In genomic region chr7:75796474-75796873, GRCm38 (mm10) we compare ENCODE assay signal across 8 mouse cellular contexts. TPM values are rescaled to one million over a fixed set of nuclear protein-coding genes. Genes with fewer than 3 reads are reported as not detected.
DNase-seq lines count a peak whose midpoint lies in the region; ATAC-seq and TF ChIP-seq lines count a peak whose summit lies in the region.

No protein-coding gene starts in this region.

- 45% methylated on average over 9 of the region's 9 CpGs for WGBS in midbrain, embryonic 10.5 days
- WGBS in midbrain, embryonic 16.5 days = 37% methylated on average over 9 of the region's 9 CpGs
- WGBS in intestine, embryonic 16.5 days = 15% methylated on average over 9 of the region's 9 CpGs
- WGBS in neural tube, embryonic 15.5 days = 46% methylated on average over 9 of the region's 9 CpGs
- WGBS in cerebellum, adult 2 months = 42% methylated on average over 9 of the region's 9 CpGs

- no peak overlapping the region for H3K4me2 ChIP-seq in midbrain, embryonic 16.5 days (ENCODE audit: low read length)
- H3K4me2 ChIP-seq in intestine, embryonic 16.5 days (ENCODE audit: low read depth, low read length) = no peak overlapping the region
- peak overlapping the region; percentile 15; the same call in 1 of the 2 replicates for H3K4me2 ChIP-seq in neural tube, embryonic 15.5 days

- no peaks in the 10 kb centered on the region for H3K9me3 ChIP-seq in midbrain, embryonic 10.5 days (replicated peaks)
- no peaks in the 10 kb centered on the region for H3K9me3 ChIP-seq in midbrain, embryonic 16.5 days (replicated peaks; ENCODE audit: control insufficient read depth, low read length, poor library complexity, severe bottlenecking)
- H3K9me3 ChIP-seq in intestine, embryonic 16.5 days (ENCODE audit: control insufficient read depth, low read length) = no peaks in the 10 kb centered on the region
- no peaks in the 10 kb centered on the region for H3K9me3 ChIP-seq in neural tube, embryonic 15.5 days (replicated peaks)

- no peak overlapping the region for H3K9ac ChIP-seq in midbrain, embryonic 16.5 days (ENCODE audit: low read depth, low read length)
- no peak overlapping the region for H3K9ac ChIP-seq in intestine, embryonic 16.5 days (ENCODE audit: low read depth, low read length)
- no peak overlapping the region for H3K9ac ChIP-seq in neural tube, embryonic 15.5 days (replicated peaks)

- no peak for ATAC-seq in midbrain, embryonic 16.5 days
- peak; percentile 67 for ATAC-seq in intestine, embryonic 16.5 days
- no peak for ATAC-seq in neural tube, embryonic 15.5 days (ENCODE audit: low FRiP score)

- no peak for TF ChIP-seq POLR2A in cerebellum, adult 2 months (IDR thresholded peaks at IDR 0.05; ENCODE audit: borderline replicate concordance, insufficient read depth, low read length)

- H3K4me3 ChIP-seq in midbrain, embryonic 10.5 days = no peak overlapping the region
- no peak overlapping the region for H3K4me3 ChIP-seq in midbrain, embryonic 16.5 days (ENCODE audit: low read depth, low read length)
- no peak overlapping the region for H3K4me3 ChIP-seq in intestine, embryonic 16.5 days (ENCODE audit: low read length)
- H3K4me3 ChIP-seq in neural tube, embryonic 15.5 days (replicated peaks) = no peak overlapping the region
- H3K4me3 ChIP-seq in cerebellum, adult 2 months (replicated peaks; ENCODE audit: insufficient read depth, low read depth, low read length) = no peak overlapping the region

- no peak for TF ChIP-seq CTCF in cerebellum, adult 2 months (IDR thresholded peaks at IDR 0.05; ENCODE audit: borderline replicate concordance, insufficient read depth, low read depth, low read length)

- 0 out of 2 replicates have a peak overlapping the region, but pooled peaks have one; percentile 28 for H3K27ac ChIP-seq in midbrain, embryonic 10.5 days (replicated peaks)
- no peak overlapping the region for H3K27ac ChIP-seq in midbrain, embryonic 16.5 days (ENCODE audit: low read length)
- no peak overlapping the region for H3K27ac ChIP-seq in intestine, embryonic 16.5 days (ENCODE audit: low read length)
- H3K27ac ChIP-seq in neural tube, embryonic 15.5 days (replicated peaks) = no peak overlapping the region
- H3K27ac ChIP-seq in cerebellum, adult 2 months (ENCODE audit: insufficient read depth, low read length) = no peak overlapping the region

- DNase-seq in adrenal gland, postnatal 36 days = peak; percentile 11 to 25
- no peak for DNase-seq in adrenal gland, postnatal 25 days
- DNase-seq in midbrain, embryonic 10.5 days (ENCODE audit: low spot score) = no peak
- no peak for DNase-seq in cerebellum, adult 2 months
- DNase-seq in kidney, postnatal 25 days = no peak

- peaks cover 7% of the 10 kb centered on the region for H3K4me1 ChIP-seq in midbrain, embryonic 10.5 days
- no peaks in the 10 kb centered on the region for H3K4me1 ChIP-seq in midbrain, embryonic 16.5 days (ENCODE audit: control insufficient read depth, insufficient read depth, low read length)
- peaks cover 4% of the 10 kb centered on the region; the same call in 1 of the 2 replicates for H3K4me1 ChIP-seq in intestine, embryonic 16.5 days (ENCODE audit: control insufficient read depth, insufficient read depth, low read length)
- H3K4me1 ChIP-seq in neural tube, embryonic 15.5 days = peaks cover 5% of the 10 kb centered on the region
- no peaks in the 10 kb centered on the region for H3K4me1 ChIP-seq in cerebellum, adult 2 months (ENCODE audit: control insufficient read depth, insufficient read depth, low read length)

- H3K27me3 ChIP-seq in midbrain, embryonic 10.5 days (ENCODE audit: low read depth, poor library complexity, severe bottlenecking) = no peaks in the 10 kb centered on the region
- no peaks in the 10 kb centered on the region for H3K27me3 ChIP-seq in midbrain, embryonic 16.5 days (ENCODE audit: control insufficient read depth, insufficient read depth, low read depth, low read length)
- no peaks in the 10 kb centered on the region for H3K27me3 ChIP-seq in intestine, embryonic 16.5 days (replicated peaks; ENCODE audit: control insufficient read depth, insufficient read depth, low read length)
- H3K27me3 ChIP-seq in neural tube, embryonic 15.5 days (replicated peaks) = no peaks in the 10 kb centered on the region
- no peaks in the 10 kb centered on the region for H3K27me3 ChIP-seq in cerebellum, adult 2 months (ENCODE audit: control insufficient read depth, insufficient read depth, low read length)

- no peaks in the 10 kb centered on the region for H3K36me3 ChIP-seq in midbrain, embryonic 10.5 days
- no peaks in the 10 kb centered on the region for H3K36me3 ChIP-seq in midbrain, embryonic 16.5 days (ENCODE audit: control insufficient read depth, insufficient read depth, low read length)
- no peaks in the 10 kb centered on the region for H3K36me3 ChIP-seq in intestine, embryonic 16.5 days (ENCODE audit: control insufficient read depth, insufficient read depth, low read length)
- H3K36me3 ChIP-seq in neural tube, embryonic 15.5 days = no peaks in the 10 kb centered on the region

RNA-seq across cellular contexts. Expression of gene Klhl25, which starts 51.6 kb away (rescaled TPM):
- total RNA-seq in adrenal gland, postnatal 36 days (2021) = 10 to 100 TPM; 11.5 to 15.1 TPM
- total RNA-seq in adrenal gland, postnatal 25 days (2021) = 10.9 and 16.2 TPM in 2 replicates
- polyA plus RNA-seq in midbrain, embryonic 10.5 days (2016; fragmentation: Nextera tagmentation; extraction: Ambion mirVana) = 23.7 and 25.0 TPM in 2 replicates
- 25.2 and 27.1 TPM in 2 replicates for polyA plus RNA-seq in midbrain, embryonic 16.5 days (2015; fragmentation: Nextera tagmentation; extraction: Ambion mirVana)
- 9.5 and 10.4 TPM in 2 replicates for polyA plus RNA-seq in intestine, embryonic 16.5 days (2015; fragmentation: Nextera tagmentation; extraction: Ambion mirVana)
- polyA plus RNA-seq in neural tube, embryonic 15.5 days (2015; fragmentation: Nextera tagmentation; extraction: Ambion mirVana) = 22.0 and 22.1 TPM in 2 replicates
- 8.9 and 9.6 TPM in 2 replicates for polyA plus RNA-seq in cerebellum, adult 2 months (2012; rRNA removed)

Comparison
In these comparisons a context has a peak if more than half of its experiments do, and no peak if none do; other contexts are left out.
1. DNase-seq: peak in adrenal gland, postnatal 36 days (2 of 2); none in adrenal gland, postnatal 25 days (single experiment), midbrain, embryonic 10.5 days (single experiment), cerebellum, adult 2 months (0 of 2) and kidney, postnatal 25 days (0 of 2).